ENCODE assay signal across 26 mouse cellular contexts in genomic region chr13:69420166-69420565, GRCm38 (mm10).
"Had no signal": no experiment of that assay in that cellular context is flagged by ENCODE, and none has a peak within 500 bp of the region (broad histone marks: within the 10 kb centered on the region; RNA-seq: fewer than 3 reads in every experiment).

No protein-coding gene starts in this region.

- H3K27me3 ChIP-seq: forebrain, embryonic 15.5 days; heart, embryonic 13.5 days; heart, embryonic 15.5 days; hindbrain, embryonic 13.5 days; hindbrain, embryonic 15.5 days; intestine, embryonic 15.5 days; kidney, embryonic 15.5 days; limb, embryonic 13.5 days; limb, embryonic 15.5 days had no signal

- H3K4me3 ChIP-seq: forebrain, embryonic 15.5 days; heart, embryonic 13.5 days; heart, embryonic 15.5 days; hindbrain, embryonic 13.5 days; hindbrain, embryonic 15.5 days; intestine, embryonic 15.5 days; kidney, embryonic 15.5 days; limb, embryonic 13.5 days; limb, embryonic 15.5 days had no signal

- H3K4me1 ChIP-seq: forebrain, embryonic 15.5 days; heart, embryonic 13.5 days; heart, embryonic 15.5 days; hindbrain, embryonic 13.5 days; hindbrain, embryonic 15.5 days; intestine, embryonic 15.5 days; limb, embryonic 13.5 days; limb, embryonic 15.5 days had no signal

- ATAC-seq: forebrain, embryonic 15.5 days; forebrain, postnatal 0 days; hindbrain, postnatal 0 days; intestine, embryonic 15.5 days had no signal

- H3K27ac ChIP-seq: forebrain, embryonic 15.5 days; heart, embryonic 13.5 days; heart, embryonic 15.5 days; hindbrain, embryonic 13.5 days; hindbrain, embryonic 15.5 days; hindbrain, postnatal 0 days; intestine, embryonic 15.5 days; kidney, embryonic 15.5 days; kidney, postnatal 0 days; limb, embryonic 13.5 days; limb, embryonic 15.5 days had no signal

- H3K36me3 ChIP-seq: forebrain, embryonic 15.5 days; heart, embryonic 13.5 days; heart, embryonic 15.5 days; hindbrain, embryonic 13.5 days; hindbrain, embryonic 15.5 days; intestine, embryonic 15.5 days; kidney, embryonic 15.5 days; limb, embryonic 13.5 days; limb, embryonic 15.5 days had no signal

- H3K4me2 ChIP-seq: forebrain, embryonic 15.5 days; heart, embryonic 11.5 days; heart, embryonic 13.5 days; heart, embryonic 15.5 days; hindbrain, embryonic 13.5 days; hindbrain, embryonic 15.5 days; intestine, embryonic 15.5 days; kidney, embryonic 15.5 days; limb, embryonic 13.5 days; limb, embryonic 15.5 days had no signal

- DNase-seq: forebrain, postnatal 0 days; gastrocnemius, postnatal 14 days; gastrocnemius, postnatal 36 days; heart, adult 18-20 months; heart, postnatal 14 days; heart, postnatal 36 days; kidney, adult 11 months; kidney, adult 2 months; kidney, adult 9 months; kidney, postnatal 14 days; kidney, postnatal 36 days; layer of hippocampus, adult 9-11 months; layer of hippocampus, postnatal 36 days; left cerebral cortex, postnatal 4 days had no signal

- H3K9ac ChIP-seq: forebrain, embryonic 15.5 days; forebrain, postnatal 0 days; heart, embryonic 13.5 days; heart, embryonic 15.5 days; hindbrain, embryonic 13.5 days; hindbrain, embryonic 15.5 days; intestine, embryonic 15.5 days; kidney, embryonic 15.5 days; limb, embryonic 13.5 days; limb, embryonic 15.5 days had no signal

- H3K9me3 ChIP-seq: forebrain, embryonic 15.5 days; heart, embryonic 13.5 days; heart, embryonic 15.5 days; hindbrain, embryonic 13.5 days; hindbrain, embryonic 15.5 days; intestine, embryonic 15.5 days; kidney, embryonic 15.5 days; limb, embryonic 13.5 days; limb, embryonic 15.5 days had no signal
